Mouse (Mus musculus) ES-Bruce4 (cell line): ENCODE results near the gene Eef1akmt4. TPM values are rescaled to one million over a fixed set of nuclear protein-coding genes. Genes with fewer than 3 reads are reported as not detected.
A peak's percentile ranks its signal among the peaks of the same experiment; 100 is the strongest.

Experiments
- H3K27ac ChIP-seq: 2 replicates; pipeline ENCODE4 v1.5.1; 2012; ENCODE audit warnings: low read length, inconsistent platforms; ENCODE audit not compliant: insufficient read depth
- H3K27me3 ChIP-seq: 2 replicates; pipeline ENCODE4 v1.6.1; 2012; ENCODE audit warnings: mild to moderate bottlenecking, low read length, inconsistent platforms; ENCODE audit not compliant: control insufficient read depth, poor library complexity, insufficient read depth, severe bottlenecking
- H3K36me3 ChIP-seq: 2 replicates; pipeline ENCODE4 v1.6.1; 2012; ENCODE audit warnings: inconsistent platforms, mild to moderate bottlenecking, low read length, moderate library complexity; ENCODE audit not compliant: control insufficient read depth, poor library complexity, insufficient read depth, severe bottlenecking
- H3K4me1 ChIP-seq: one replicate; pipeline ENCODE4 v1.8.1; 2011; ENCODE audit warnings: low read length; ENCODE audit not compliant: control insufficient read depth, insufficient read depth
- H3K4me3 ChIP-seq: 2 replicates; pipeline ENCODE4 v1.5.1; 2011; ENCODE audit warnings: low read depth, mild to moderate bottlenecking, low read length
- H3K9ac ChIP-seq: 2 replicates; pipeline ENCODE4 v1.6.1; 2012; ENCODE audit warnings: low read depth, mild to moderate bottlenecking, inconsistent platforms; ENCODE audit not compliant: poor library complexity, severe bottlenecking
- H3K9me3 ChIP-seq: replicated peaks from 2 replicates; pipeline ENCODE4 v1.6.1; 2012; ENCODE audit warnings: mild to moderate bottlenecking, low read length, inconsistent platforms; ENCODE audit not compliant: control insufficient read depth, poor library complexity, insufficient read depth, severe bottlenecking
- CTCF ChIP-seq: IDR thresholded peaks from one replicate; pipeline ENCODE4 v1.8.1; 2011; ENCODE audit warnings: low read depth, low read length
- EP300 ChIP-seq: IDR thresholded peaks from 2 replicates; pipeline ENCODE4 v1.6.1; 2011; ENCODE audit warnings: low read depth, low read length; ENCODE audit not compliant: insufficient read depth
- POLR2A ChIP-seq: IDR thresholded peaks from one replicate; pipeline ENCODE4 v1.8.1; 2011; ENCODE audit warnings: low read length; ENCODE audit not compliant: insufficient read depth
- polyA plus RNA-seq: library from polyadenylated mRNA; stranded (reverse); fragments of >200 nt; gene quantifications from 2 replicates; pipeline ENCODE4 v1.2.4, GENCODE M21; 2011; ENCODE audit warnings: low read depth; ENCODE audit not compliant: missing spikeins, insufficient read depth, insufficient read length

Eef1akmt4 gene
- polyA plus RNA-seq, 1 experiment: 10.8 TPM

DNA sequence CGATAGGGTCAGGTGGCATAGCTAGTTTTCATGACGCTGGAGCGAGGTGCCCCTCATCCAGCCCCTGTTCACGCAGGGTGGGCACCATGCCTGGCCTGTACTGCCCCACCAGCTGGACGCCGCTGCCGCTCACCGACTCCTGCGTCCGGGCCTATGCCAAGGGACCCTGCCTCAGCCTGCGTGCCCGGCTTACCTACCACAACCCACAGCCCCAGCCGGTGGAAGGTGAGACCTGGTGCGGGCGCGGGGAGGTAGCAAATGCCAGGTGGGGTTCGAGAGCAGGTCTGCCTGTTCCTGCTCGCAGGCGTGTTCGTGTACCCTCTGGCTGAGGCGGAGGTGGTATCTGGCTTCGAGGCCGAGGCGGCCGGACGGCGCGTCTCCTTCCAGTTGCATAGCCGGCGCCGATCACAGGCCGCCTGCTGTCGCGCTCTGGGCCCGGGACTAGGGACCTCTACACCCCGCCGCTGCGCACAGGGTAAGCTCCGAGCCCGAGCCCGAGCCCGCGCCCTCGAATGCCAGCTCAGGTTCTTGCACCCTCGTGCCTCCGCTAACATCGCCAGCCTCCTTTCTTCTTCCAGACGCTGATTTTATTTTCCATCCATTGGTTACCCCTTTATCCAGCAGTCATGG is 20.2 kb upstream of the Eef1akmt4 start:
- no peak overlapping the region for H3K27ac ChIP-seq
- no peaks in the 10 kb centered on the region for H3K9me3 ChIP-seq
- H3K27me3 ChIP-seq: no peaks in the 10 kb centered on the region; the same call in 1 of the 2 replicates
- no peaks in the 10 kb centered on the region for H3K36me3 ChIP-seq
- H3K4me3 ChIP-seq: peak overlapping the region; percentile 35
- no peak for TF ChIP-seq POLR2A
- H3K9ac ChIP-seq: no peak overlapping the region
- no peaks in the 10 kb centered on the region for H3K4me1 ChIP-seq

DNA sequence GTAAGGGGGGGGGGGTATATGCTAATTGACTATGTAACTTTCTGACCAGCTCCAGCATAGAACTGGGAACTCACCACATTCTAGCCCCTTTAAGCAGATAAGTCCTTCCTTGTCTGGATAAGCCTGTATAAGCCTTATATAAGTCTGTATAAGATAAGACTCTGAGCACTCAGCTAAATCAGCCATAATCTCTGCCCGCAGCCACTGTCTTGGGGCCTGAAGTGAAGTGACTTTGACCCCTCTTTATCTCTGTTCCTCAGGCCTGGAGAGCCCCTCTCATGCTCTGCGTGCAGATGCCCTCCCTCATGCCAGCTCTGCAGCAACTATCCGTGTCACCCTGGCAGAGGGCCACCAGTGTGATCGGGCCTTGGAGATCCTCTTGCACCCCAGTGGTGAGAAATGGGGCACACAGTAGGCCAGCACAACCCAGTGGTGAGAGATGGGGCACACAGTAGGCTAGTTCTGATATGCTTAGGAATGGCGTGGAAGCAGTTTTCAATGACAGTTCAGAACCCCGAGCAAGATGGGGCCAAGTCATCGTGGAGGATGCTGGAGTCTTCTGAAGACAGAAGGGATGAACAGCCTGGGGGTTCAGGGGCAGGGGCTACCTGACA is 16.2 kb upstream of the Eef1akmt4 start:
- Histone ChIP-seq H3K27me3 (no peaks in the 10 kb centered on the region), H3K9me3 (no peaks in the 10 kb centered on the region), H3K4me3 (no peak overlapping the region), H3K27ac (no peak overlapping the region), H3K36me3 (no peaks in the 10 kb centered on the region), H3K9ac (no peak overlapping the region), H3K4me1 (no peaks in the 10 kb centered on the region)
- TF ChIP-seq POLR2A (no peak), EP300 (no peak), CTCF (no peak)

DNA sequence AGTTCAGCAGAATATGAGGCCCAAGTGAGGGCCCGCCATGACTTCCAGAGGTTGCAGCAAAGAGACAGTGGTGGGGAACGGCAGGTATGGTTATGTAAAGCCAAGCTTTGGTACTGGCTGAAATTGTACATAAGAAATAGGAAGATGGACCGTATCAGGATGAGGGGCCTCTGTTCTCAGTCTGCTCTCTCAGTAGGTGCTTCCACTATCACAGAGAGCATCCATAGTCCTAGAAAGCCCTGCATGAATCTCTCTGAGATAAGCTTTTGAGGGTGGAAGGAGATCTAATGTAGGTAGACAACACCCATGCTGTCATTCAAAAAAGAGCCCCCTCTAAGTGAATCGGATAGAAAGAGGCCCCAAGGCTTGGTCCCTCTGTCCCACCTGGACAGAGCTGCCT is 15.7 kb upstream of the Eef1akmt4 start:
- Histone ChIP-seq H3K4me1 (no peaks in the 10 kb centered on the region), H3K27ac (no peak overlapping the region), H3K4me3 (no peak overlapping the region), H3K27me3 (no peaks in the 10 kb centered on the region), H3K9ac (no peak overlapping the region), H3K9me3 (no peaks in the 10 kb centered on the region), H3K36me3 (no peaks in the 10 kb centered on the region)
- TF ChIP-seq CTCF (no peak), EP300 (no peak)

DNA sequence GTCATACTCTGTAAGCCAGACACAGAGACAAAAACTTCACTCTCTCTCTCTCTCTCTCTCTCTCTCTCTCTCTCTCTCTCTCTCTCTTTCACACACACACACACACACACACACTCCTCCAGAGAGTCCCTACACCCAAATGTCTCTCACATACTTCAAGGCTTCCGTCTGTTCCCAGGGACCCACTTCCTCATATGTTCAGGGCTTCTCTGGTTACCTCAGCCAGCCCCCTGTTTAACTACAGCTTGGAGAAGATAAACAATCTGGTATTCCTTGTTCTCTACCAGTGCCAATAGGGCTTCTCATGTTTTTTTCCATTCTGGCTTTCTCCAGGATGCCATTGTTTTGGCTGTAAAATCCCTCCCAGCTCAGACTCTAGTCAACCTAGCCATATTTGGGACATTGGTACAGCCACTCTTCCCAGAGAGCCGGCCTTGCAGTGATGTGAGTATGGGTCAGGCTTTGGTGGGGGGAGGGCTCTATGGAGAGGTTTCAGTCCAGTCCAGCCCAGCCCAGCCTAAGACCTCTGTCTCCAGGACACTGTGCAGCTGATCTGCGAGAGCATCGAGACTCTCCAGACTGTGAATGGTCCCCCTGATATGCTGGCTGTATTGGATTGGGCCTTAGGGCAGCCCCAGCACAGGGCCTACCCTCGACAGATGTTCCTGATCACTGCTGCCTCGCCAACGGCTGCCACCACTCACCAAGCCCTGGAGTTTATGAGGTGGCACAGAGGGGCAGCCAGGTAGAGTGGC is 14.5 kb upstream of the Eef1akmt4 start:
- H3K9me3 ChIP-seq: no peaks in the 10 kb centered on the region

DNA sequence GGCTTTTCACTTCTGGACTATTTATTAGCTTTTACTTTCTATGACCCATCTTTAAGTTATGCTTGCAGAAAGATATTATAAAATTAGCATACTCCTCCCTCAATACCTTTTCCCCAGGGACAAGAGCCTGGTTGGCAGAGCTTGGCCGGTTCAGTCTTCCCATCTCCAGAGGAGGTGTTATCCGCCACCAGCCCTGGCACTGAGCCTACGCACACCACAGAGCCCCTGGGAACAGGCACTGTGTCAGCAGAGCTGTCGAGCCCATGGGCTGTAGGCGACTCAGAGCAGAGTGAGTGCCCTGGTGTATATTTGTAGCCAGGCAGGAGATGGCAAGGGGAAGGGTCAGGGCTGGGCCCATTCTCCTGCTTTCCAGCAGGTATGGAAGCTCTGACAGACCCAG is 10.9 kb upstream of the Eef1akmt4 start:
- TF ChIP-seq POLR2A: no peak
- no peak for TF ChIP-seq CTCF
- Histone ChIP-seq H3K4me1 (no peaks in the 10 kb centered on the region), H3K27me3 (no peaks in the 10 kb centered on the region), H3K4me3 (no peak overlapping the region), H3K27ac (no peak overlapping the region), H3K9ac (no peak overlapping the region), H3K36me3 (peaks cover 3% of the 10 kb centered on the region; the same call in 1 of the 2 replicates), H3K9me3 (no peaks in the 10 kb centered on the region)

More for the DNA sequence above, 14.5 kb upstream of the Eef1akmt4 start:
- Histone ChIP-seq H3K27me3 (no peaks in the 10 kb centered on the region), H3K9ac (no peak overlapping the region), H3K4me1 (no peaks in the 10 kb centered on the region), H3K27ac (no peak overlapping the region), H3K36me3 (no peaks in the 10 kb centered on the region), H3K4me3 (no peak overlapping the region)
- TF ChIP-seq POLR2A (no peak), CTCF (no peak), EP300 (no peak)

DNA sequence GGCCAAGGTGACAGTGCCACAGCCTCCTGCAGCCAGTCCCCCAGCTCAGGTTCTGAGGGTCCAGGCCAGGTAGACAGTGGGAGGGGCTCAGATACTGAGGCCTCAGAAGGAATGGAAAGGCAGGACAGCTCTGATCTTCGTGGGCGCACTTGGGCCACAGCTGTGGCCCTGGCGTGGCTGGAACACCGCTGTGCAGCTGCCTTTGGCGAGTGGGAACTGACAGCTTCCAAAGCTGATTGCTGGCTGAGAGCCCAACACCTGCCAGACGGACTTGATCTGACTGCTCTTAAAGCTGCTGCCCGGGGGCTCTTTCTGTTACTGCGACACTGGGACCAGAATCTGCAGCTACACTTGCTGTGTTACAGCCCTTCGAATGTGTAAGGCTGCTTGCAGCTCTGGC is 6.7 kb upstream of the Eef1akmt4 start:
- H3K36me3 ChIP-seq: peaks cover 26% of the 10 kb centered on the region
- H3K4me3 ChIP-seq: no peak overlapping the region
- no peak overlapping the region for H3K27ac ChIP-seq
- H3K9ac ChIP-seq: no peak overlapping the region
- no peak for TF ChIP-seq POLR2A
- TF ChIP-seq CTCF: no peak
- no peak for TF ChIP-seq EP300
- no peaks in the 10 kb centered on the region for H3K4me1 ChIP-seq
- H3K9me3 ChIP-seq: no peaks in the 10 kb centered on the region
- no peaks in the 10 kb centered on the region for H3K27me3 ChIP-seq
